Mouse (Mus musculus): Measurements from ENCODE around the gene BC048679. TPM values are rescaled to one million over a fixed set of nuclear protein-coding genes. Genes with fewer than 3 reads are reported as not detected.
"Not testable (repeated sequence)": the region's sequence is repeated elsewhere in the genome, so short reads cannot be mapped to it uniquely, and the experiment has no call there.

Gene BC048679
- polyA plus RNA-seq, 1 experiment, result not detected

DNA sequence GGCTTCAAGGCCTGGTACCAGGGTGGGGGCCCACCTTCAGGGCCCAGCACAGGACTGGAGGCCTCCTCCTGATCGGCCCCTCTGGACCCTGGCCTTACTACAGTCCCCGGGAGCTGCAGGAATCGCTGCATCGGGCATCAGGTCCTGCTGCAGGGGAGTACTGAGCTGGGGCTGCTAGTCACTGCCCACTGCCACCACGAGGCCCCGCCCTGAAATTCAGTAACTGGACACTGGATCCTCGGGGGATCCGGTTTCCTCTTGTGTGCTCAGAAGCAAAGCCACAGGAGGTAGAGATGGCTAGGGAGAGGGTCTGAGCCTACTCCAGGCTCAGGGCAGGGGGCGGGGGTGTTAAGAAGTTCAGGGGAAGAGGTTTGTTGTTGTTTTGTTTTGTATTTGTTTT, 8.4 kb downstream of the BC048679 start:
- TF ChIP-seq POLR2A (IDR thresholded peaks at IDR 0.05; ENCODE audit: insufficient read depth, low read depth, low read length), result no peak
- no peak for TF ChIP-seq CTCF (IDR thresholded peaks at IDR 0.05; ENCODE audit: insufficient read depth, low read depth, low read length)
- 29% methylated on average over 9 of the region's 9 CpGs for WGBS
- Histone ChIP-seq H3K27ac (ENCODE audit: insufficient read depth, low read depth, low read length) (no peak overlapping the region), H3K4me1 (ENCODE audit: control insufficient read depth, insufficient read depth, low read length) (peaks cover 15% of the 10 kb centered on the region), H3K4me3 (ENCODE audit: insufficient read depth, low read depth, low read length) (no peak overlapping the region)

DNA sequence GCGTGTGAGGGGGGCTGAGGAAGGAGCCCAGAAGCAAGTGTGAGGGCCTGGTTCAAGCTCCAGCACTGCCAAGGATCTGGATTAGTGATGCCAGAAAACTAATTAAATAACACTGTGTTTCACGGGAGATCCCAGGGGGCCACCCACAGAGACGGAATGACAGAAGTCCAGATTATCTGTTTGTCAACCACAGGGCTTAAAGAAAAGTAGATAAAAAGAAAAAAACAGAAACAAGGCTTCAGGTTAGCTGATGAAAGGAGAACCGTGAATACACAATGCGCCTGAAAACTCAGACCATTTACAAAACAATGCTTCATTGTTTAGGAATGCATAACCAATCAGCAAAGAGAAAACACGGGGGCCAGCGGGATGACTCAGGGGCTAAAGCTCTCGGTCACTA, 17.3 kb downstream of the BC048679 start:
- no peak overlapping the region for H3K27ac ChIP-seq (ENCODE audit: insufficient read depth, low read depth, low read length)
- 36% methylated on average over 8 of the region's 8 CpGs for WGBS
- no peak for TF ChIP-seq POLR2A (IDR thresholded peaks at IDR 0.05; ENCODE audit: insufficient read depth, low read depth, low read length)
- TF ChIP-seq CTCF (IDR thresholded peaks at IDR 0.05; ENCODE audit: insufficient read depth, low read depth, low read length), result no peak

DNA sequence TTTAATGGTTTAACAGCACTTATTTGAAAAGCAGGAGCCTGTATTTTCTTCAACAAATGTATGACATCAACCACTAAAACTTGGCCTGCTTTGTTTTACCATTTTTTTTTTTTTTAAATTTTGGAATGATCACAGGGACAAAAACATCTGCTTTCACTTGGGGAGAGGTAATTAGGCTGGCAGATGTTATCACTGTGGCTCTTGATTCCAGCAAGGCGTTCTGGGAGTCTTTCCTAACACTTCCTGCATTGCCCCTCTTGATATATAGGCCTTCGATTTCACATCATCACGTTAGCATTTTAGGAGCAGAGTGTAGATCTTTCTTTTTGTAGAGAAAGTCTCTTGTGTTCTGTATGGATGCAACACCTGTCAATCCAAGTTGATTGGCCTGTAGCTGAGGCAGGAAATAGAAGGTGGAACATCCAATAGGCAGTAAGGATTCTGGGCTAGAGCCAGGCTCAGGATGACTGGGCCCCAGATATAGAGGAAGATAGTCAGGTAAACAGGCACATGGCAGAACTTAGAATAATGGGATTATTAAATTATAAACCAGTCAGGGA, 18.5 kb downstream of the BC048679 start:
- Histone ChIP-seq H3K4me3 (ENCODE audit: insufficient read depth, low read depth, low read length) (no peak overlapping the region), H3K4me1 (ENCODE audit: control insufficient read depth, insufficient read depth, low read length) (no peaks in the 10 kb centered on the region), H3K27ac (ENCODE audit: insufficient read depth, low read depth, low read length) (no peak overlapping the region)
- 82% methylated on average over 3 of the region's 3 CpGs for WGBS
- no peak for TF ChIP-seq CTCF (IDR thresholded peaks at IDR 0.05; ENCODE audit: insufficient read depth, low read depth, low read length)
- no peak for TF ChIP-seq POLR2A (IDR thresholded peaks at IDR 0.05; ENCODE audit: insufficient read depth, low read depth, low read length)

More for the DNA sequence above, 17.3 kb downstream of the BC048679 start:
- Histone ChIP-seq H3K4me3 (ENCODE audit: insufficient read depth, low read depth, low read length) (no peak overlapping the region), H3K4me1 (ENCODE audit: control insufficient read depth, insufficient read depth, low read length) (no peaks in the 10 kb centered on the region)

DNA sequence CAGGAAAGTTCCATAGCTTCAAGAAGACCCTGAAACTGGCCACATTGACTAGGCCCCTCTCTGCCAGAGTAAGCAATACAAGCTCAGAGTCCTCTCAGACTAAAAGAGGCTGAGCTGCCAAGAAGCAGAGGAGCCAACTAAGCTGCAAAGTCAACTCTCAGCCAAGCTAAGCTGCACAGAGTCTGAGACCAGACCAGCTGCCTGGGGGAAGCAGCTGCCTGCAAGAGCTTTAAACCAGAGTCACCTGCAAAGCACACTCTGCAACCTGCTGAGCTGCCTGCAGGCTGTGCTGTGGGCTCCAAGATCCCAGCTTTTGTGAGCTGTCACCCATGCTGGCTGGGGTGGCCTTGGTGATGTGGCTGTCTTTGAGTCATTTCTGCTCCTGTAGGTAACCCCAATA, 19.8 kb downstream of the BC048679 start:
- not testable (repeated sequence) for H3K27ac ChIP-seq (ENCODE audit: insufficient read depth, low read depth, low read length); H3K4me3 ChIP-seq (ENCODE audit: insufficient read depth, low read depth, low read length); H3K4me1 ChIP-seq (ENCODE audit: control insufficient read depth, insufficient read depth, low read length)

DNA sequence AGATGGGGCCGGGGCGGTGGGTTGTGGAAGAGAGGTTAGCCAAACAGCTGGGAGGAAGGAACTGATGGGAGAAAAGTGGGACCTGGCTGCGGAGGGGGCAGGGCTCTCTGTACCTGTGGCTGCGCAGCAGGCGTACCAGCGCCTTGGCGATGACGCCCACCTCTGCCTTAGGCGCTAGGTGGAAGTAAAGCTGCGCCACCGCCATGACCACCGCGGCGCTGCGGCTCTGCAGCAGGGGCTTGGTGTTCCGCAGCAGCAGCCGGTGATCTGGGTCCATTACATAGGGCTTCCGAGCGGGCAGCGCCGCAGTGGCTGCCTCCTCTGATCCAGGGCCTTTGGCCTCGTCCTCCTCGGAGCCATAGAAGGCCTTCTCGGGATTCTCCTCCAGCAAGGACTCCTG, 21.2 kb downstream of the BC048679 start:
- Histone ChIP-seq H3K4me1 (ENCODE audit: control insufficient read depth, insufficient read depth, low read length) (no peaks in the 10 kb centered on the region), H3K27ac (ENCODE audit: insufficient read depth, low read depth, low read length) (no peak overlapping the region), H3K4me3 (ENCODE audit: insufficient read depth, low read depth, low read length) (no peak overlapping the region)
- TF ChIP-seq CTCF (IDR thresholded peaks at IDR 0.05; ENCODE audit: insufficient read depth, low read depth, low read length) (no peak), POLR2A (IDR thresholded peaks at IDR 0.05; ENCODE audit: insufficient read depth, low read depth, low read length) (no peak)
- WGBS, result 48% methylated on average over 24 of the region's 24 CpGs

DNA sequence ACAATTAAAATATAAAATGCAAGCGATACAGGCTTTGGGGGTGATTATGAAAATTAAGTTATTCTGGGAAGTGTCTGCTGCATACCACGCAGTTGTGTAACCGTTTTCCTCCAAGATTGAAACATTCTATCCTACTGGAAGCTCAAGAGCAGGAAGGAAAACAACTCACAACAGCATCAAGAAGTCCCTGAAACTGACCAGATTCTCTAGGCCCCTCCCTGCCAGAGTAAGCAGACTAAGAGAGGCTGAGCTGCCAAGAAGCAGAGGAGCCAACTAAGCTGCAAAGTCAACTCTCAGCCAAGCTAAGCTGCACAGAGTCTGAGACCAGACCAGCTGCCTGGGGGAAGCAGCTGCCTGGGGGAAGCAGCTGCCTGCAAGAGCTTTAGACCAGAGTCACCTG, 22.9 kb downstream of the BC048679 start:
- TF ChIP-seq CTCF (IDR thresholded peaks at IDR 0.05; ENCODE audit: insufficient read depth, low read depth, low read length), result no peak
- no peak for TF ChIP-seq POLR2A (IDR thresholded peaks at IDR 0.05; ENCODE audit: insufficient read depth, low read depth, low read length)
- H3K27ac ChIP-seq (ENCODE audit: insufficient read depth, low read depth, low read length), result no peak overlapping the region

DNA sequence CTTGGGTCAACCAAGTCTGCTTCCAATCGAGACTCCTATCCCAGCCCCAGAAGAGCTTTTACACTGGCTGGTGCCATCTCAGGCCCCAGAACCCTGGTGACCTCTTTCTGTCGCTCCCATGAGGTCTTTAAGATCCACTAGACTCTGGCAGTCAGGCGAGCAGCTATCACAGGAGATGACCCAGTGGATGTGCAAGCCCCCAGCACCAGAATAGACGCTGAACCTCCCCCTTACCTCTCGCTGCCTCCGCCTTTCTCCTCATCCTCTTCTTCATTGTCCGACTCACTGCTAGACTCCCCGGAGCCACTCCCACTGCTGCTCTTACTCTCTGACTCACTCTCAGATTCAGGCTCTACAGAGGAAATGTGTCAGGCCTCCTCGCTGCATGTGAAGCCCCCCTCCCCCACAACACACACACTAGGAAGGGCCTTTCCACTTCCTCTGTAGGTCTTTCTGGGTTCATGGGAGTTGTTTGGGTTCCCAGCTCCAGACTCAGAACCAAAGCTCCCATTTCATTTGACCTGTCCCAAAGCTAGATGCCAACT, 33.1 kb downstream of the BC048679 start:
- TF ChIP-seq CTCF (IDR thresholded peaks at IDR 0.05; ENCODE audit: insufficient read depth, low read depth, low read length) (no peak), POLR2A (IDR thresholded peaks at IDR 0.05; ENCODE audit: insufficient read depth, low read depth, low read length) (no peak)
- WGBS, result 40% methylated on average over 9 of the region's 9 CpGs
- Histone ChIP-seq H3K4me1 (ENCODE audit: control insufficient read depth, insufficient read depth, low read length) (peaks cover 18% of the 10 kb centered on the region), H3K4me3 (ENCODE audit: insufficient read depth, low read depth, low read length) (no peak overlapping the region), H3K27ac (ENCODE audit: insufficient read depth, low read depth, low read length) (no peak overlapping the region)

More for the DNA sequence above, 22.9 kb downstream of the BC048679 start:
- Histone ChIP-seq H3K4me3 (ENCODE audit: insufficient read depth, low read depth, low read length) (no peak overlapping the region), H3K4me1 (ENCODE audit: control insufficient read depth, insufficient read depth, low read length) (0 out of 2 replicates have a peak, but pooled peaks cover 2% of the 10 kb centered on the region)
- WGBS, result 83% methylated on average over 3 of the region's 3 CpGs

DNA sequence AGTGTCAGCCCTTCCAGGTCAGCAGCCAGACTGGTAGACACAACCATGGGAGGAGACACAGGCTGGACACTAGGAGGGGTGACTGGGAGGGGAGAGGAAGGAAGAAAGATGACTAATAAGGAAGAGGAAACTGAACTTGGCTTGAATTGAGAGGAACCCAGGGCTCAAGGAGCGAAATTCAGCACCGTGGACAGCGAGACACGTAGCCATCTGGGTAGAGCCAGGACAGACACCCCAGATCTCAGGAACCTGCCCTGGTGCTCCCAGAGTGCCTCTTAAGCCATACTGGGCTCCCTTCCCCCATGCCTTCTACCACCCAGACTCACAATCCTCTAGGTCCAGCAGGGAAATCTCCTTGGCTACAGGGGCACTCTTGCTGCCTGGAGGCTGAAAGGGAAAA, 34.0 kb downstream of the BC048679 start:
- TF ChIP-seq POLR2A (IDR thresholded peaks at IDR 0.05; ENCODE audit: insufficient read depth, low read depth, low read length) (no peak), CTCF (IDR thresholded peaks at IDR 0.05; ENCODE audit: insufficient read depth, low read depth, low read length) (no peak)
- Histone ChIP-seq H3K4me3 (ENCODE audit: insufficient read depth, low read depth, low read length) (no peak overlapping the region), H3K27ac (ENCODE audit: insufficient read depth, low read depth, low read length) (no peak overlapping the region), H3K4me1 (ENCODE audit: control insufficient read depth, insufficient read depth, low read length) (peaks cover 18% of the 10 kb centered on the region)
- 56% methylated on average over 4 of the region's 4 CpGs for WGBS

DNA sequence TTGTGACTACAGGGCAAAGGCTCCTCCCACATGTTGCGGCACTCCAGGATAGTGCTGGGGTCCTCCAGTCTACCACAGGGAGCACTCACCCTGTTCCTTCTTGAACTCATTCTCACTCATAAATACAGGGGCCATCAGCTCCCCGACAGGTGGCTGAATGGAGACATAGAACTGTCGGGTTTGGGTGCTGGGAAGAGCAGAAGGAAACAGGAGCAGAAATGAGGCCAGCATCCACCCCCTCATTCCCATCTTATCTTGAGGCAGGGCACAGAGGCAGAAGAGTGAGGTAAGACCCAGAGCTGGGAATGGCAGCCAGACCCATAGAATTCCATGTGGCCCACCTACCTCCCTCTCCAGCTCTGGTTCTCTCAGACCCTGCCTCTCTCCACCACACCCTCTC, 35.3 kb downstream of the BC048679 start:
- no peak overlapping the region for H3K4me3 ChIP-seq (ENCODE audit: insufficient read depth, low read depth, low read length)

More for the DNA sequence above, 35.3 kb downstream of the BC048679 start:
- no peak overlapping the region for H3K27ac ChIP-seq (ENCODE audit: insufficient read depth, low read depth, low read length)
- H3K4me1 ChIP-seq (ENCODE audit: control insufficient read depth, insufficient read depth, low read length), result peaks cover 18% of the 10 kb centered on the region
- WGBS, result 78% methylated on average over 3 of the region's 3 CpGs
- TF ChIP-seq CTCF (IDR thresholded peaks at IDR 0.05; ENCODE audit: insufficient read depth, low read depth, low read length), result no peak
- no peak for TF ChIP-seq POLR2A (IDR thresholded peaks at IDR 0.05; ENCODE audit: insufficient read depth, low read depth, low read length)

All from olfactory bulb, adult 2 months (tissue).